Mouse (Mus musculus): ENCODE data around the gene Enkd1. TPM values are rescaled to one million over a fixed set of nuclear protein-coding genes. Genes with fewer than 3 reads are reported as not detected.

The Enkd1 gene
- polyA plus RNA-seq, 1 experiment from 2014 or later = 27.0 TPM

Other genes with a start within 250 kb of the Enkd1 start
- 83.3 and 110 TPM in 2 replicates for gene Tppp3, start 236.7 kb downstream of the Enkd1 start, polyA plus RNA-seq (2015; fragmentation: Nextera tagmentation; extraction: Ambion mirVana)
- 48.3 and 48.4 TPM in 2 replicates for gene Zdhhc1, start 211.3 kb downstream of the Enkd1 start, polyA plus RNA-seq (2015; fragmentation: Nextera tagmentation; extraction: Ambion mirVana)
- gene Hsd11b2, start 189.5 kb downstream of the Enkd1 start, polyA plus RNA-seq (2015; fragmentation: Nextera tagmentation; extraction: Ambion mirVana) = 1.6 and 2.2 TPM in 2 replicates
- gene Atp6v0d1, start 142.2 kb downstream of the Enkd1 start, polyA plus RNA-seq (2015; fragmentation: Nextera tagmentation; extraction: Ambion mirVana) = 87.3 and 93.0 TPM in 2 replicates
- gene Ripor1, start 103.0 kb downstream of the Enkd1 start, polyA plus RNA-seq (2015; fragmentation: Nextera tagmentation; extraction: Ambion mirVana) = 33.1 and 36.8 TPM in 2 replicates
- gene Ctcf, start 71.6 kb downstream of the Enkd1 start, polyA plus RNA-seq (2015; fragmentation: Nextera tagmentation; extraction: Ambion mirVana) = 112 and 116 TPM in 2 replicates
- 0.60 TPM in 1 of 2 replicates, not detected in the other for gene Agrp, start 70.8 kb downstream of the Enkd1 start, polyA plus RNA-seq (2015; fragmentation: Nextera tagmentation; extraction: Ambion mirVana)
- 0.58 and 0.79 TPM in 2 replicates for gene Carmil2, start 21.9 kb downstream of the Enkd1 start, polyA plus RNA-seq (2015; fragmentation: Nextera tagmentation; extraction: Ambion mirVana)
- gene Acd, start 7.1 kb downstream of the Enkd1 start, polyA plus RNA-seq (2015; fragmentation: Nextera tagmentation; extraction: Ambion mirVana) = 69.1 and 71.3 TPM in 2 replicates
- gene Pard6a, start 7.1 kb downstream of the Enkd1 start, polyA plus RNA-seq (2015; fragmentation: Nextera tagmentation; extraction: Ambion mirVana) = 15.2 and 17.6 TPM in 2 replicates
- gene 4933405L10Rik, start 555 bp downstream of the Enkd1 start, polyA plus RNA-seq (2015; fragmentation: Nextera tagmentation; extraction: Ambion mirVana) = 0.19 TPM in 1 of 2 replicates, not detected in the other
- 22.4 and 25.3 TPM in 2 replicates for gene Gfod2, start 50.5 kb upstream of the Enkd1 start, polyA plus RNA-seq (2015; fragmentation: Nextera tagmentation; extraction: Ambion mirVana)
- 10.0 and 13.0 TPM in 2 replicates for gene Ranbp10, start 119.1 kb upstream of the Enkd1 start, polyA plus RNA-seq (2015; fragmentation: Nextera tagmentation; extraction: Ambion mirVana)
- gene Tsnaxip1, start 119.5 kb upstream of the Enkd1 start, polyA plus RNA-seq (2015; fragmentation: Nextera tagmentation; extraction: Ambion mirVana) = 4.0 and 4.6 TPM in 2 replicates
- gene Cenpt, start 145.1 kb upstream of the Enkd1 start, polyA plus RNA-seq (2015; fragmentation: Nextera tagmentation; extraction: Ambion mirVana) = 41.2 and 42.7 TPM in 2 replicates
- 55.2 and 56.0 TPM in 2 replicates for gene Thap11, start 146.9 kb upstream of the Enkd1 start, polyA plus RNA-seq (2015; fragmentation: Nextera tagmentation; extraction: Ambion mirVana)
- 179 and 215 TPM in 2 replicates for gene Nutf2, start 152.4 kb upstream of the Enkd1 start, polyA plus RNA-seq (2015; fragmentation: Nextera tagmentation; extraction: Ambion mirVana)
- gene Edc4, start 172.7 kb upstream of the Enkd1 start, polyA plus RNA-seq (2015; fragmentation: Nextera tagmentation; extraction: Ambion mirVana) = 50.2 and 51.8 TPM in 2 replicates
- gene Nrn1l, start 185.4 kb upstream of the Enkd1 start, polyA plus RNA-seq (2015; fragmentation: Nextera tagmentation; extraction: Ambion mirVana) = 0.39 and 0.62 TPM in 2 replicates
- 34.0 and 34.9 TPM in 2 replicates for gene Pskh1, start 192.2 kb upstream of the Enkd1 start, polyA plus RNA-seq (2015; fragmentation: Nextera tagmentation; extraction: Ambion mirVana)
- gene Ctrl, start 225.7 kb upstream of the Enkd1 start, polyA plus RNA-seq (2015; fragmentation: Nextera tagmentation; extraction: Ambion mirVana) = 0.77 and 1.2 TPM in 2 replicates
- 39.7 and 56.6 TPM in 2 replicates for gene Psmb10, start 230.2 kb upstream of the Enkd1 start, polyA plus RNA-seq (2015; fragmentation: Nextera tagmentation; extraction: Ambion mirVana)
- gene Lcat, start 235.2 kb upstream of the Enkd1 start, polyA plus RNA-seq (2015; fragmentation: Nextera tagmentation; extraction: Ambion mirVana) = 1.6 and 2.8 TPM in 2 replicates

All from lung, embryonic 16.5 days (tissue).